Mouse (Mus musculus): Measurements from ENCODE around the gene Vmn1r189. TPM values are rescaled to one million over a fixed set of nuclear protein-coding genes. Genes with fewer than 3 reads are reported as not detected.

Gene Vmn1r189
- polyA plus RNA-seq, 1 experiment from 2014 or later = not detected

Small RNA genes lying within 50 kb of the gene (microRNA-seq; reads per million reads assigned to microRNA genes)
- not detected for gene Gm26300

Other genes with a start within 250 kb of the Vmn1r189 start
- 12.0 and 13.7 TPM in 2 replicates for gene Zfp184, start 160.7 kb downstream of the Vmn1r189 start, polyA plus RNA-seq (2015; fragmentation: Nextera tagmentation; extraction: Ambion mirVana)
- not detected in 2 replicates for gene Pom121l2, start 124.6 kb downstream of the Vmn1r189 start, polyA plus RNA-seq (2015; fragmentation: Nextera tagmentation; extraction: Ambion mirVana)
- not detected in 2 replicates for gene Prss16, start 96.1 kb downstream of the Vmn1r189 start, polyA plus RNA-seq (2015; fragmentation: Nextera tagmentation; extraction: Ambion mirVana)
- gene Hist1h2ah, start 70.3 kb downstream of the Vmn1r189 start, polyA plus RNA-seq (2015; fragmentation: Nextera tagmentation; extraction: Ambion mirVana) = not detected in 2 replicates
- 1.3 TPM in 1 of 2 replicates, not detected in the other for gene Hist1h2bk, start 70.0 kb downstream of the Vmn1r189 start, polyA plus RNA-seq (2015; fragmentation: Nextera tagmentation; extraction: Ambion mirVana)
- gene Hist1h4i, start 64.5 kb downstream of the Vmn1r189 start, polyA plus RNA-seq (2015; fragmentation: Nextera tagmentation; extraction: Ambion mirVana) = 4.0 and 4.9 TPM in 2 replicates
- 1.8 and 8.3 TPM in 2 replicates for gene Hist1h2ag, start 62.9 kb downstream of the Vmn1r189 start, polyA plus RNA-seq (2015; fragmentation: Nextera tagmentation; extraction: Ambion mirVana)
- gene Hist1h2bj, start 62.6 kb downstream of the Vmn1r189 start, polyA plus RNA-seq (2015; fragmentation: Nextera tagmentation; extraction: Ambion mirVana) = 1.5 and 2.3 TPM in 2 replicates
- not detected in 2 replicates for gene Vmn1r188, start 21.4 kb downstream of the Vmn1r189 start, polyA plus RNA-seq (2015; fragmentation: Nextera tagmentation; extraction: Ambion mirVana)
- not detected in 2 replicates for gene Vmn1r191, start 78.1 kb upstream of the Vmn1r189 start, polyA plus RNA-seq (2015; fragmentation: Nextera tagmentation; extraction: Ambion mirVana)
- not detected in 2 replicates for gene Vmn1r192, start 85.3 kb upstream of the Vmn1r189 start, polyA plus RNA-seq (2015; fragmentation: Nextera tagmentation; extraction: Ambion mirVana)
- gene Vmn1r193, start 117.3 kb upstream of the Vmn1r189 start, polyA plus RNA-seq (2015; fragmentation: Nextera tagmentation; extraction: Ambion mirVana) = not detected in 2 replicates
- not detected in 2 replicates for gene Vmn1r194, start 138.4 kb upstream of the Vmn1r189 start, polyA plus RNA-seq (2015; fragmentation: Nextera tagmentation; extraction: Ambion mirVana)
- not detected in 2 replicates for gene Vmn1r195, start 164.7 kb upstream of the Vmn1r189 start, polyA plus RNA-seq (2015; fragmentation: Nextera tagmentation; extraction: Ambion mirVana)
- gene Vmn1r196, start 184.1 kb upstream of the Vmn1r189 start, polyA plus RNA-seq (2015; fragmentation: Nextera tagmentation; extraction: Ambion mirVana) = not detected in 2 replicates
- gene Vmn1r197, start 218.8 kb upstream of the Vmn1r189 start, polyA plus RNA-seq (2015; fragmentation: Nextera tagmentation; extraction: Ambion mirVana) = not detected in 2 replicates
- not detected in 2 replicates for gene Vmn1r198, start 244.5 kb upstream of the Vmn1r189 start, polyA plus RNA-seq (2015; fragmentation: Nextera tagmentation; extraction: Ambion mirVana)

All from midbrain, embryonic 16.5 days (tissue).